Mouse (Mus musculus) adrenal gland, postnatal 14 days (tissue): ENCODE data around the gene Ergic3. TPM values are rescaled to one million over a fixed set of nuclear protein-coding genes. Genes with fewer than 3 reads are reported as not detected.
A peak's percentile ranks its signal among the peaks of the same experiment; 100 is the strongest.

Source experiments
- DNase-seq: peaks from one replicate; pipeline ENCODE4 v3.0.0; 2021; ENCODE audit warnings: mixed read lengths
- total RNA-seq: library from RNA; stranded (reverse); gene quantifications from 2 replicates; pipeline ENCODE4 v1.2.3, GENCODE M21; 2021

Ergic3 gene
- total RNA-seq, 1 experiment from 2014 or later = 179 TPM

DNA sequence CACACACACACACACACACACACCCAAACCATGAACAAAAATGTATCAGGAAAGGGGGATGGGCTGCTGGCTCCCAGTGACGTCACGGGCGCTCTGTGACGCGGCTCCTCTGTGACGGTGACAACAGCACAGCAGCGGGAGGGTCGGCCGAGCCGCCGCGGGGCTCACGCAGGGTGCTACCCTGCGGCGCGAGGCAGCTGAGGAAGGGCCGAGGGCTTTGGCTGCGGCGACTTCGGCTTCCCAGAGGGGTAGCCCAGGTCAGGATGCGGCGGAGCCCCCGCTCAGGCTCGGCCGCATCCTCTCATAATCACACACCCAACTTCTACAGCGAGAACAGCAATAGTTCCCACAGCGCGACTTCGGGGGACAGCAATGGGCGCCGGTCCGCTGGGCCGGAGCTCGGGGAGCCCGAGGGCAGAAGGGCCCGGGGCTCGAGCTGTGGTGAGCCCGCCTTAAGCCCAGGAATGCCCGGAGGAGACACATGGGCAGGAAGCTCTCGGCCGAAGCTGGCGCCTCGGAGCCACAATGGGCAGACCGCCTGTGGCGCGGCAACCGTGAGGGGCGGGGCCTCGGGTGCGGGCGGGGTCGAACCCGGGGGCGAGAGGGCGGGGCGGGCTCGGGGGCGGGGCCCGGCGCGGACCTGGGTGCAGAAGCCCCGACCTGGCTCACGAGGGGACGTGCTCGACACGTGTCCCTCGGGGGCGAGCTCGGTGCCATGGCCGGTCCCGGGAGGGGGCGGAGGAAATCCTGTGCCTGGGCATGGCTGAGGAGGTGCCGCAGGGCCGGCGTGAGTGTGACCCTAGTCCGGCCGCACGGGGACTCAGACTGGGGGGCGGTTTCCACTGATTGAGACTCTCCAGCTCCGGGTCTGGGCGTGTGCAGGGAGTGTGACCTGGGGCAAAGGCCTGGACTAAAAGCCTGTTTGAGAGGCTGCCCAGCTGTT is 57.5 kb downstream of the Ergic3 start, which contains the start of gene Spag4:
Spag4 (plus strand) TSS at position 77 of the 943 bp plus-strand sequence.
- peak; percentile 92 for DNase-seq

DNA sequence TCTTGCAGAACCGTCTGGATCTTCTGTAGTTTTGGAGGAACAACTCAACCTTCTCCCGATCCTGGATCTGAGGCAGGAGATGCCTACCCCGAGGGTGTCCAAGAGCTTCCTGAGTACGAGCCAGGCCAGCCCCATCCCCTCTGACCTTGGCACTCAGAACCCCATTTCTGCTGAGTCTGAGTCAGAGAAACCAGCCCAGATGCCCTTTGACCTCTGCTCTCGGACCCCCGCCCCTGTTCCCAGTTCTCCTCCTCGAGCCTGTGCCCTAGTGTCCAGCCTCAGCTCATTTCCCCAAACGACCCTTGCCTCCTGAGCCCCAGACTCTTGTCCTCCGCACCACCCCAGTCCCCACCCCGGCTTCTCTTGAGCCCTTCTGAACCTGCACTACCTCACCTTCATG is 58.3 kb downstream of the Ergic3 start:
- DNase-seq = no peak

Other genes with a start within 250 kb of the Ergic3 start
- 2.6 and 3.4 TPM in 2 replicates for gene Mmp24, start 232.7 kb upstream of the Ergic3 start, total RNA-seq
- 81.1 and 87.2 TPM in 2 replicates for gene BC029722, start 188.6 kb upstream of the Ergic3 start, total RNA-seq
- 113 and 133 TPM in 2 replicates for gene Eif6, start 181.1 kb upstream of the Ergic3 start, total RNA-seq
- gene Fam83c, start 173.2 kb upstream of the Ergic3 start, total RNA-seq = not detected in 2 replicates
- 141 and 154 TPM in 2 replicates for gene Uqcc1, start 77.7 kb upstream of the Ergic3 start, total RNA-seq
- not detected in 2 replicates for gene Gm15557, start 67.3 kb upstream of the Ergic3 start, total RNA-seq
- 1.1 and 1.8 TPM in 2 replicates for gene Gdf5, start 62.7 kb upstream of the Ergic3 start, total RNA-seq
- 13.1 and 14.9 TPM in 2 replicates for gene Cep250, start 51.6 kb upstream of the Ergic3 start, total RNA-seq
- 2.9 and 4.0 TPM in 2 replicates for gene 6430550D23Rik, start 68 bp upstream of the Ergic3 start, total RNA-seq
- not detected in 2 replicates for gene Fer1l4, start 44.9 kb downstream of the Ergic3 start, total RNA-seq
- 4.2 and 6.0 TPM in 2 replicates for gene Spag4, start 57.1 kb downstream of the Ergic3 start, total RNA-seq
- gene Cpne1, start 103.9 kb downstream of the Ergic3 start, total RNA-seq = 42.4 and 48.1 TPM in 2 replicates
- gene Rbm12, start 103.9 kb downstream of the Ergic3 start, total RNA-seq = 30.4 and 32.4 TPM in 2 replicates
- 18.3 and 23.2 TPM in 2 replicates for gene Gm28036, start 119.0 kb downstream of the Ergic3 start, total RNA-seq
- gene Romo1, start 136.0 kb downstream of the Ergic3 start, total RNA-seq = 378 and 386 TPM in 2 replicates
- 71.2 and 77.5 TPM in 2 replicates for gene Nfs1, start 136.1 kb downstream of the Ergic3 start, total RNA-seq
- gene Rbm39, start 172.2 kb downstream of the Ergic3 start, total RNA-seq = 338 and 382 TPM in 2 replicates
- gene Phf20, start 188.4 kb downstream of the Ergic3 start, total RNA-seq = 40.9 and 44.4 TPM in 2 replicates